Mouse (Mus musculus): ENCODE data around the gene Cpa5. TPM values are rescaled to one million over a fixed set of nuclear protein-coding genes. Genes with fewer than 3 reads are reported as not detected.
A peak's percentile ranks its signal among the peaks of the same experiment; 100 is the strongest.

The Cpa5 gene
- polyA plus RNA-seq, 1 experiment from 2014 or later: 0.16 TPM

- DNase-seq (ENCODE audit: low spot score): no peak
- TF ChIP-seq EP300 (optimal IDR thresholded peaks at IDR 0.05): no peak
- TF ChIP-seq CTCF (IDR thresholded peaks at IDR 0.05; ENCODE audit: low read depth): no peak
- Histone ChIP-seq H3K4me2 (replicated peaks; ENCODE audit: low read depth) (no peak overlapping the region), H3K27ac (replicated peaks) (no peak overlapping the region; the same call in 1 of the 2 replicates), H3K9ac (ENCODE audit: low read length) (no peak overlapping the region), H3K27me3 (ENCODE audit: control insufficient read depth, insufficient read depth, low read length) (no peaks in the 10 kb centered on the region), H3K4me3 (ENCODE audit: low read depth, low read length) (no peak overlapping the region), H3K4me1 (replicated peaks; ENCODE audit: control insufficient read depth, insufficient read depth) (peaks cover 5% of the 10 kb centered on the region; the same call in 1 of the 2 replicates), H3K36me3 (ENCODE audit: control insufficient read depth, insufficient read depth, low read length) (no peaks in the 10 kb centered on the region), H3K9me3 (ENCODE audit: control insufficient read depth, low read length) (no peaks in the 10 kb centered on the region)
- WGBS: 75% methylated on average over 6 of the region's 6 CpGs
- ATAC-seq (ENCODE audit: low FRiP score, low TSS enrichment): no peak
These were observed 10.2 kb downstream of the Cpa5 start for GRCm38 (mm10) chr6:30620994-30621393.

- Histone ChIP-seq H3K4me2 (replicated peaks; ENCODE audit: low read depth) (no peak overlapping the region), H3K27ac (replicated peaks) (no peak overlapping the region), H3K27me3 (ENCODE audit: control insufficient read depth, insufficient read depth, low read length) (no peaks in the 10 kb centered on the region), H3K4me1 (replicated peaks; ENCODE audit: control insufficient read depth, insufficient read depth) (peaks cover 2% of the 10 kb centered on the region; the same call in 1 of the 2 replicates), H3K36me3 (ENCODE audit: control insufficient read depth, insufficient read depth, low read length) (no peaks in the 10 kb centered on the region), H3K4me3 (ENCODE audit: low read depth, low read length) (no peak overlapping the region), H3K9me3 (ENCODE audit: control insufficient read depth, low read length) (no peaks in the 10 kb centered on the region), H3K9ac (ENCODE audit: low read length) (no peak overlapping the region)
- WGBS: 38% methylated on average over 4 of the region's 4 CpGs
- DNase-seq (ENCODE audit: low spot score): no peak
- ATAC-seq (ENCODE audit: low FRiP score, low TSS enrichment): no peak
- TF ChIP-seq CTCF (IDR thresholded peaks at IDR 0.05; ENCODE audit: low read depth): no peak
- no peak for TF ChIP-seq EP300 (optimal IDR thresholded peaks at IDR 0.05)
These were observed 11.2 kb downstream of the Cpa5 start for GRCm38 (mm10) chr6:30621986-30622389.

GRCm38 (mm10) chr6:30624763-30625162, 14.0 kb downstream of the Cpa5 start:
- Histone ChIP-seq H3K4me3 (ENCODE audit: low read depth, low read length) (no peak overlapping the region), H3K9me3 (ENCODE audit: control insufficient read depth, low read length) (no peaks in the 10 kb centered on the region), H3K9ac (ENCODE audit: low read length) (no peak overlapping the region), H3K27me3 (ENCODE audit: control insufficient read depth, insufficient read depth, low read length) (no peaks in the 10 kb centered on the region), H3K4me2 (replicated peaks; ENCODE audit: low read depth) (no peak overlapping the region), H3K36me3 (ENCODE audit: control insufficient read depth, insufficient read depth, low read length) (no peaks in the 10 kb centered on the region), H3K4me1 (replicated peaks; ENCODE audit: control insufficient read depth, insufficient read depth) (no peaks in the 10 kb centered on the region), H3K27ac (replicated peaks) (peak overlapping the region; percentile 40)
- ATAC-seq (ENCODE audit: low FRiP score, low TSS enrichment) (peak; percentile 52; the same call in 1 of the 2 replicates), DNase-seq (ENCODE audit: low spot score) (no peak)
- 72% methylated on average over 9 of the region's 9 CpGs for WGBS
- TF ChIP-seq EP300 (optimal IDR thresholded peaks at IDR 0.05): no peak
- no peak for TF ChIP-seq CTCF (IDR thresholded peaks at IDR 0.05; ENCODE audit: low read depth)

- no peak overlapping the region for H3K9ac ChIP-seq (ENCODE audit: low read length)
- no peaks in the 10 kb centered on the region for H3K36me3 ChIP-seq (ENCODE audit: control insufficient read depth, insufficient read depth, low read length)
- 50% methylated on average over 6 of the region's 6 CpGs for WGBS
- no peak; the same call in 1 of the 2 replicates for ATAC-seq (ENCODE audit: low FRiP score, low TSS enrichment)
- H3K27me3 ChIP-seq (ENCODE audit: control insufficient read depth, insufficient read depth, low read length): no peaks in the 10 kb centered on the region
- no peak overlapping the region for H3K4me2 ChIP-seq (replicated peaks; ENCODE audit: low read depth)
- no peak overlapping the region for H3K27ac ChIP-seq (replicated peaks)
- no peak overlapping the region for H3K4me3 ChIP-seq (ENCODE audit: low read depth, low read length)
- no peak for DNase-seq (ENCODE audit: low spot score)
- no peaks in the 10 kb centered on the region for H3K9me3 ChIP-seq (ENCODE audit: control insufficient read depth, low read length)
- TF ChIP-seq CTCF (IDR thresholded peaks at IDR 0.05; ENCODE audit: low read depth) (no peak), EP300 (optimal IDR thresholded peaks at IDR 0.05) (no peak)
- no peaks in the 10 kb centered on the region for H3K4me1 ChIP-seq (replicated peaks; ENCODE audit: control insufficient read depth, insufficient read depth)
These were observed 17.3 kb downstream of the Cpa5 start for GRCm38 (mm10) chr6:30628152-30628551.

GRCm38 (mm10) chr6:30629989-30630388, 19.2 kb downstream of the Cpa5 start:
- ATAC-seq (ENCODE audit: low FRiP score, low TSS enrichment): no peak

GRCm38 (mm10) chr6:30635361-30635862, 24.6 kb downstream of the Cpa5 start:
- H3K9me3 ChIP-seq (ENCODE audit: control insufficient read depth, low read length): no peaks in the 10 kb centered on the region
- TF ChIP-seq CTCF (IDR thresholded peaks at IDR 0.05; ENCODE audit: low read depth) (no peak), EP300 (optimal IDR thresholded peaks at IDR 0.05) (no peak)
- no peaks in the 10 kb centered on the region for H3K27me3 ChIP-seq (ENCODE audit: control insufficient read depth, insufficient read depth, low read length)
- no peak overlapping the region for H3K4me3 ChIP-seq (ENCODE audit: low read depth, low read length)
- no peak for DNase-seq (ENCODE audit: low spot score)
- H3K27ac ChIP-seq (replicated peaks): no peak overlapping the region
- H3K9ac ChIP-seq (ENCODE audit: low read length): no peak overlapping the region
- ATAC-seq (ENCODE audit: low FRiP score, low TSS enrichment): no peak
- no peaks in the 10 kb centered on the region for H3K4me1 ChIP-seq (replicated peaks; ENCODE audit: control insufficient read depth, insufficient read depth)
- H3K36me3 ChIP-seq (ENCODE audit: control insufficient read depth, insufficient read depth, low read length): no peaks in the 10 kb centered on the region
- 30% methylated on average over 8 of the region's 8 CpGs for WGBS
- no peak overlapping the region for H3K4me2 ChIP-seq (replicated peaks; ENCODE audit: low read depth)

More at GRCm38 (mm10) chr6:30629989-30630388, 19.2 kb downstream of the Cpa5 start:
- DNase-seq (ENCODE audit: low spot score): no peak
- H3K4me3 ChIP-seq (ENCODE audit: low read depth, low read length): no peak overlapping the region
- no peaks in the 10 kb centered on the region for H3K36me3 ChIP-seq (ENCODE audit: control insufficient read depth, insufficient read depth, low read length)
- H3K27ac ChIP-seq (replicated peaks): no peak overlapping the region
- no peaks in the 10 kb centered on the region for H3K9me3 ChIP-seq (ENCODE audit: control insufficient read depth, low read length)
- 70% methylated on average over 1 of the region's 1 CpGs for WGBS
- H3K27me3 ChIP-seq (ENCODE audit: control insufficient read depth, insufficient read depth, low read length): no peaks in the 10 kb centered on the region
- H3K4me1 ChIP-seq (replicated peaks; ENCODE audit: control insufficient read depth, insufficient read depth): no peaks in the 10 kb centered on the region
- no peak overlapping the region for H3K4me2 ChIP-seq (replicated peaks; ENCODE audit: low read depth)
- no peak for TF ChIP-seq CTCF (IDR thresholded peaks at IDR 0.05; ENCODE audit: low read depth)
- TF ChIP-seq EP300 (optimal IDR thresholded peaks at IDR 0.05): no peak
- H3K9ac ChIP-seq (ENCODE audit: low read length): no peak overlapping the region

Data from stomach, postnatal 0 days (tissue).